Mouse (Mus musculus): ENCODE measurements around the gene Ube2v1. TPM values are rescaled to one million over a fixed set of nuclear protein-coding genes. Genes with fewer than 3 reads are reported as not detected.
"Not testable (repeated sequence)": the region's sequence is repeated elsewhere in the genome, so short reads cannot be mapped to it uniquely, and the experiment has no call there.

Ube2v1 gene
- polyA plus RNA-seq, 1 experiment from 2014 or later: 304 TPM

DNA sequence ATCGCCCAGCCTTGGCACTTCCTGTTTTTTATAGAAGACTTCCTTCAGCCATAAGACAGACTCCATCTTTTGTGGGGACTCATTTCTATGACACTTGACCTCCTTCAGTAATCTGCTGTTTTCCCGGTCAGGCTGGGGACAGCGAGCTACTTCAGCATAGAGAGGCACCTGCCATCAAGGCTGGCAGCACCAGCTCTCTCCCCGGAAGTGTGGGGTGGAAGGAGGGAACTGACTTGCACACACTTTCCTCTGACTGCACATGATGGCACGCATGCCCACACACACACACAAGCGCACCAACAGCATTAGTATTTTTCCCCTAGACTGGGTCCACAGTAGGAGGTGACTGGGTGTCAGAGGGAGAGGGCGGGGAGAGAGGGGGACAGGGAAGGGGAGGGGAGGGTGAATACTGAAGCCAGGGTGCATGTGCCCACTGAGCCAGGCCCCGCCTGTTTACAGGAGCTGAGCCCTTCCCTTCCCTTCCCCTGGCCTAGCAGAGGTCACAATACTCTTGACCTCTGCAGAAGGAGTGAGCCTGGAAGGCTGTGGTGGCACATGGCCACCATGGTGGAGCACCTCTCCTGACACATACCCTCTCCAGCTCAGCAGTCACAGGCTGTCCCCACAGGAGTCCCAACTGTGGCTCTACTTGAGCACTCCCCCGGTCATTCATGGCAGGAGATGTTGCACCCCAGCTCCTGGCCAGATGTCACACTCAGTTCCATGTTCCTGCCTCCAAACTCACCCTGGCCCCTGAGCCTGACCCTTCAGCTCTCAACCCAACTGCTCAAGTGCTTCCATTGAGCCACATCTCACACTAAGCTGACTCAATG, 10.4 kb downstream of the Ube2v1 start:
- WGBS: 80% methylated on average over 9 of the region's 9 CpGs
- Histone ChIP-seq H3K36me3 (ENCODE audit: control insufficient read depth, insufficient read depth, low read length) (peaks cover 15% of the 10 kb centered on the region), H3K4me1 (replicated peaks; ENCODE audit: control insufficient read depth, insufficient read depth, low read length) (peaks cover 14% of the 10 kb centered on the region), H3K9ac (ENCODE audit: low read depth, low read length) (no peak overlapping the region), H3K4me3 (ENCODE audit: low read depth, low read length) (no peak overlapping the region), H3K9me3 (ENCODE audit: control insufficient read depth, low read length) (no peaks in the 10 kb centered on the region), H3K27me3 (replicated peaks; ENCODE audit: control insufficient read depth, insufficient read depth, low read length) (no peaks in the 10 kb centered on the region), H3K27ac (ENCODE audit: low read depth, low read length) (peak overlapping the region; percentile 15; the same call in 1 of the 2 replicates), H3K4me2 (no peak overlapping the region)
- no peak for DNase-seq (ENCODE audit: low spot score)
- ATAC-seq (replicated peaks; ENCODE audit: low FRiP score): no peak

DNA sequence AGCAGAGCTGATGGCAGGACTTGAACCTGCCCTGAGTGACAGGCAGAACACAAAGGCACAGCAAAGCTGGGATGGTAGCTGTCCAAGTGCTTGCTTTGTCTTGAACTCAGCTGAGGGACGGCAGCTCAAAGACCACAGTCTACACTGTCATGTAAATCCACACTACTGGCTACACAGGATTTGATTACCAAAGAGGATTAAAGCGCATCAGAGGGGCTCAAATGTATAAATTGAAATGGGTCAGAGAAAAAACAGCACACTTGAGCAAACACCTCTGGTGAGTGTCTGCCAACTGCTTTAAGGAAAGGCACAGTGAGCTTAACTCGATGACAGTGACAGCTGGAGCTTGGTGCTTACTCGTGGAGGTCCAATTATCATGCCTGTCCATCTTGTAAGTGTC, 14.4 kb downstream of the Ube2v1 start:
- H3K4me1 ChIP-seq (replicated peaks; ENCODE audit: control insufficient read depth, insufficient read depth, low read length): peaks cover 6% of the 10 kb centered on the region
- H3K27ac ChIP-seq (ENCODE audit: low read depth, low read length): no peak overlapping the region
- H3K9me3 ChIP-seq (ENCODE audit: control insufficient read depth, low read length): 0 out of 2 replicates have a peak, but pooled peaks cover 2% of the 10 kb centered on the region
- ATAC-seq (replicated peaks; ENCODE audit: low FRiP score) (no peak), DNase-seq (ENCODE audit: low spot score) (no peak)
- H3K27me3 ChIP-seq (replicated peaks; ENCODE audit: control insufficient read depth, insufficient read depth, low read length): no peaks in the 10 kb centered on the region
- H3K9ac ChIP-seq (ENCODE audit: low read depth, low read length): no peak overlapping the region
- no peak overlapping the region for H3K4me3 ChIP-seq (ENCODE audit: low read depth, low read length)
- H3K4me2 ChIP-seq: no peak overlapping the region
- 75% methylated on average over 4 of the region's 4 CpGs for WGBS
- peaks cover 45% of the 10 kb centered on the region for H3K36me3 ChIP-seq (ENCODE audit: control insufficient read depth, insufficient read depth, low read length)

- peaks cover 5% of the 10 kb centered on the region for H3K4me1 ChIP-seq (replicated peaks; ENCODE audit: control insufficient read depth, insufficient read depth, low read length)
- 91% methylated on average over 3 of the region's 3 CpGs for WGBS
- ATAC-seq (replicated peaks; ENCODE audit: low FRiP score): no peak
- no peak for DNase-seq (ENCODE audit: low spot score)
- H3K36me3 ChIP-seq (ENCODE audit: control insufficient read depth, insufficient read depth, low read length): peaks cover 45% of the 10 kb centered on the region
- H3K4me2 ChIP-seq: no peak overlapping the region
- H3K27me3 ChIP-seq (replicated peaks; ENCODE audit: control insufficient read depth, insufficient read depth, low read length): no peaks in the 10 kb centered on the region
- 0 out of 2 replicates have a peak, but pooled peaks cover 2% of the 10 kb centered on the region for H3K9me3 ChIP-seq (ENCODE audit: control insufficient read depth, low read length)
- H3K27ac ChIP-seq (ENCODE audit: low read depth, low read length): no peak overlapping the region
- H3K4me3 ChIP-seq (ENCODE audit: low read depth, low read length): no peak overlapping the region
- no peak overlapping the region for H3K9ac ChIP-seq (ENCODE audit: low read depth, low read length)
Measured at GRCm38 (mm10) chr2:167617034-167617433, 14.9 kb downstream of the Ube2v1 start.

DNA sequence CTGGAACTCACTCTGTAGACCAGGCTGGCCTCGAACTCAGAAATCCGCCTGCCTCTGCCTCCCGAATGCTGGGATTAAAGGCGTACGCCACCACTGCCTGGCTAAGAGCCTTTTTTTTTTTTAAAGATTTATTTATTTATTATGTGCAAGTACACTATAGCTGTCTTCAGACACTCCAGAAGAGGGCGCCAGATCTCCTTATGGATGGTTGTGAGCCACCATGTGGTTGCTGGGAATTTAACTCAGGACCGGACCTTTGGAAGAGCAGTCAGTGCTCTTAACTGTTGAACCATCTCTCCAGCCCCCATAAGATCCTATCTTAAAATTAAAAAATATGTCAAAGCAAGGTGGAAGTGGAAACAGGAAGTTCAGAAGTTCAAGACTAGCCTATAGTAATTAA, 18.6 kb downstream of the Ube2v1 start:
- not testable (repeated sequence) for H3K9ac ChIP-seq (ENCODE audit: low read depth, low read length); H3K27ac ChIP-seq (ENCODE audit: low read depth, low read length); ATAC-seq (replicated peaks; ENCODE audit: low FRiP score); H3K4me2 ChIP-seq; H3K4me1 ChIP-seq (replicated peaks; ENCODE audit: control insufficient read depth, insufficient read depth, low read length); H3K9me3 ChIP-seq (ENCODE audit: control insufficient read depth, low read length); H3K4me3 ChIP-seq (ENCODE audit: low read depth, low read length); DNase-seq (ENCODE audit: low spot score); H3K27me3 ChIP-seq (replicated peaks; ENCODE audit: control insufficient read depth, insufficient read depth, low read length)
- H3K36me3 ChIP-seq (ENCODE audit: control insufficient read depth, insufficient read depth, low read length): peaks cover 54% of the 10 kb centered on the region
- 93% methylated on average over 7 of the region's 7 CpGs for WGBS

- no peaks in the 10 kb centered on the region for H3K27me3 ChIP-seq (replicated peaks; ENCODE audit: control insufficient read depth, insufficient read depth, low read length)
- DNase-seq (ENCODE audit: low spot score): no peak
- 92% methylated on average over 14 of the region's 14 CpGs for WGBS
- H3K4me1 ChIP-seq (replicated peaks; ENCODE audit: control insufficient read depth, insufficient read depth, low read length): 0 out of 2 replicates have a peak, but pooled peaks cover 4% of the 10 kb centered on the region
- peaks cover 52% of the 10 kb centered on the region for H3K36me3 ChIP-seq (ENCODE audit: control insufficient read depth, insufficient read depth, low read length)
- H3K4me2 ChIP-seq: no peak overlapping the region
- H3K27ac ChIP-seq (ENCODE audit: low read depth, low read length): no peak overlapping the region
- no peak overlapping the region for H3K9ac ChIP-seq (ENCODE audit: low read depth, low read length)
- H3K4me3 ChIP-seq (ENCODE audit: low read depth, low read length): no peak overlapping the region
- no peak for ATAC-seq (replicated peaks; ENCODE audit: low FRiP score)
- 0 out of 2 replicates have a peak, but pooled peaks cover 2% of the 10 kb centered on the region for H3K9me3 ChIP-seq (ENCODE audit: control insufficient read depth, low read length)
Measured at GRCm38 (mm10) chr2:167612122-167612521, 19.8 kb downstream of the Ube2v1 start.

DNA sequence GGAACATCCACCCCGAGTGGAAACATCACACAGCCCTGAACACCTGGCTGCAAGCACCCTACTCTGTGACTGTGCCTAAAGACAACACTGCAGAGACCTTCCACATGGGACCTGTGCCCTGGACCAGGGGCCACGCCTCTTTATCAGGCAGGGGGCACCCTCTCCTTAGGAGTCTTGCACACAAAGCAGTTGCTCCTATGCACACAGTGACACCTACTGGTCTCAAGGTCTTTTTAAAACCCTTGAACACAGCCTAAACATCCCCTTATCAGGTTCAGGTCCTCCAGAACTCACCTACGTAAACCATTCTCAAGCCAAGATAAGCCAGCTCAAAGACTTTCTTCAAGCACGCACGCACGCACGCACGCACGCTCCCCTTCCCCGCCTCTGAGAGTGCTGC, 20.6 kb downstream of the Ube2v1 start:
- Histone ChIP-seq H3K27me3 (replicated peaks; ENCODE audit: control insufficient read depth, insufficient read depth, low read length) (no peaks in the 10 kb centered on the region), H3K4me3 (ENCODE audit: low read depth, low read length) (no peak overlapping the region), H3K4me1 (replicated peaks; ENCODE audit: control insufficient read depth, insufficient read depth, low read length) (0 out of 2 replicates have a peak, but pooled peaks cover 4% of the 10 kb centered on the region), H3K9ac (ENCODE audit: low read depth, low read length) (no peak overlapping the region), H3K9me3 (ENCODE audit: control insufficient read depth, low read length) (0 out of 2 replicates have a peak, but pooled peaks cover 2% of the 10 kb centered on the region), H3K27ac (ENCODE audit: low read depth, low read length) (no peak overlapping the region), H3K4me2 (no peak overlapping the region), H3K36me3 (ENCODE audit: control insufficient read depth, insufficient read depth, low read length) (peaks cover 44% of the 10 kb centered on the region)
- DNase-seq (ENCODE audit: low spot score): no peak
- whole genome bisulfite sequencing: 71% methylated on average over 10 of the region's 10 CpGs
- peak; percentile 64 for ATAC-seq (replicated peaks; ENCODE audit: low FRiP score)

DNA sequence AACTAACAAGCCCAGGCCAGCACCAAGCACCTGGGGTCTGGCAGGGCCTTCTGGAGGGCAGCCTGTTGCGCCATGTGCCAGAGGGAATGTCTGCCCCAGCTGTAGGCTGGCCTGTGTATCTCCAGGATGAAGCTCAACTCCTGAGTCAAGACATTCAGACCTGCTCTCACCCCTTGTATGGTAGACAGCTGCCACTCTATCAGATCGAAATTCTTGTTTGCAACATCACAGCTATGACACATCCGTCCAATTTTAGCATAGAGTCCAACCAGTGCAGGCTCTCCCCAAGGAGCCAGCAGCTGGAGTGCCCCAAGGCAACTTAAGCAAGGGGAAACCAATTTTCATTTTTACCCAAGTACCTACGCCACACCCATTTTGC, 25.2 kb downstream of the Ube2v1 start:
- 82% methylated on average over 4 of the region's 4 CpGs for WGBS
- no peak overlapping the region for H3K4me2 ChIP-seq
- H3K36me3 ChIP-seq (ENCODE audit: control insufficient read depth, insufficient read depth, low read length): peaks cover 15% of the 10 kb centered on the region
- H3K4me3 ChIP-seq (ENCODE audit: low read depth, low read length): no peak overlapping the region
- DNase-seq (ENCODE audit: low spot score): no peak
- H3K27ac ChIP-seq (ENCODE audit: low read depth, low read length): no peak overlapping the region
- H3K9me3 ChIP-seq (ENCODE audit: control insufficient read depth, low read length): no peaks in the 10 kb centered on the region
- H3K27me3 ChIP-seq (replicated peaks; ENCODE audit: control insufficient read depth, insufficient read depth, low read length): no peaks in the 10 kb centered on the region
- ATAC-seq (replicated peaks; ENCODE audit: low FRiP score): no peak
- no peak overlapping the region for H3K9ac ChIP-seq (ENCODE audit: low read depth, low read length)
- H3K4me1 ChIP-seq (replicated peaks; ENCODE audit: control insufficient read depth, insufficient read depth, low read length): peaks cover 4% of the 10 kb centered on the region; the same call in 1 of the 2 replicates

GRCm38 (mm10) chr2:167605817-167606744, 25.8 kb downstream of the Ube2v1 start:
- ATAC-seq (replicated peaks; ENCODE audit: low FRiP score): no peak; the same call in 1 of the 2 replicates
- peaks cover 15% of the 10 kb centered on the region for H3K36me3 ChIP-seq (ENCODE audit: control insufficient read depth, insufficient read depth, low read length)
- WGBS: 73% methylated on average over 17 of the region's 17 CpGs
- no peaks in the 10 kb centered on the region for H3K9me3 ChIP-seq (ENCODE audit: control insufficient read depth, low read length)
- DNase-seq (ENCODE audit: low spot score): no peak
- H3K4me3 ChIP-seq (ENCODE audit: low read depth, low read length): no peak overlapping the region
- no peak overlapping the region for H3K27ac ChIP-seq (ENCODE audit: low read depth, low read length)
- H3K27me3 ChIP-seq (replicated peaks; ENCODE audit: control insufficient read depth, insufficient read depth, low read length): no peaks in the 10 kb centered on the region
- no peak overlapping the region for H3K9ac ChIP-seq (ENCODE audit: low read depth, low read length)
- H3K4me1 ChIP-seq (replicated peaks; ENCODE audit: control insufficient read depth, insufficient read depth, low read length): peaks cover 2% of the 10 kb centered on the region; the same call in 1 of the 2 replicates
- H3K4me2 ChIP-seq: no peak overlapping the region
